Mouse (Mus musculus): ENCODE data around the gene Cmklr1.

DNA sequence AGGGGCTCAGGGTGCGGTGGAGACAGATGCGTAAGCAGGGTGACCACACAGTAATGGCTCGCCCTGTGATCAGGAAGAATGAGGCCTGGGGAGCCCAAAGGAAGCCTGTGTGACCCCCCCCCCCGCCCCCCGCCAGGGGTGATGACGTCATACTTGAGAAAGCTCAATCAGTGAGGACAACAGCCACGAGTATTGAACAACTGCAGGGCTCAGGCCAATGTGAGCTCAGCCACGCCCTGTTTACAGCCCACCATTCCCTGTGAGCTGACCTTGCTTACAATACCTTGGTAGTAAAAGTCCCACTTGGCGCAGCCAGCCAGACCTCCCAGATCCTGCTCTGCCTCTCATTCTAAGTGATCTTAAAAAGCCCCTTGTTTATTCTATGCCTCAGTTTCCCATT, 69.4 kb downstream of the Cmklr1 start:
- no peak for TF ChIP-seq CTCF (IDR thresholded peaks at IDR 0.05)
- no peak for TF ChIP-seq EP300 (IDR thresholded peaks at IDR 0.05)
